Mouse (Mus musculus) spleen, adult 2 months (tissue): ENCODE results near the gene Man2a1. TPM values are rescaled to one million over a fixed set of nuclear protein-coding genes. Genes with fewer than 3 reads are reported as not detected.

Experiments used
- DNase-seq, 2 experiments: peaks; one replicate each; pipeline versions ENCODE4 v3.0.0 to v3.0.0-alpha.2; 2012 to 2021; ENCODE audit warnings: low spot score in 2 of 2, low read depth in 1 of 2
- H3K27ac ChIP-seq: fragments of 200-500 bp; 2 replicates; pipeline ENCODE4 v1.5.1; 2012; ENCODE audit warnings: low read length, inconsistent platforms; ENCODE audit not compliant: insufficient read depth
- H3K27me3 ChIP-seq: fragments of 200-500 bp; 2 replicates; pipeline ENCODE4 v1.6.1; 2012; ENCODE audit warnings: mild to moderate bottlenecking, moderate library complexity, low read length, inconsistent platforms; ENCODE audit not compliant: control insufficient read depth, insufficient read depth
- H3K36me3 ChIP-seq: fragments of 200-500 bp; 2 replicates; pipeline ENCODE4 v1.6.1; 2012; ENCODE audit warnings: mild to moderate bottlenecking, low read length, inconsistent platforms; ENCODE audit not compliant: control insufficient read depth, insufficient read depth
- H3K4me1 ChIP-seq: fragments of 200-500 bp; 2 replicates; pipeline ENCODE4 v1.6.1; 2011; ENCODE audit warnings: inconsistent platforms; ENCODE audit not compliant: control insufficient read depth, insufficient read depth, insufficient read length
- H3K4me3 ChIP-seq: fragments of 200-500 bp; 2 replicates; pipeline ENCODE4 v1.5.1; 2011; ENCODE audit warnings: mild to moderate bottlenecking, inconsistent platforms; ENCODE audit not compliant: insufficient read depth, insufficient read length; ENCODE audit errors: extremely low read depth
- CTCF ChIP-seq: fragments of 200-500 bp; IDR thresholded peaks from 2 replicates; pipeline ENCODE4 v1.5.1; 2011; ENCODE audit warnings: mild to moderate bottlenecking, inconsistent platforms; ENCODE audit not compliant: insufficient read depth, insufficient read length, insufficient replicate concordance; ENCODE audit errors: extremely low read depth
- POLR2A ChIP-seq: fragments of 200-500 bp; IDR thresholded peaks from 2 replicates; pipeline ENCODE4 v1.6.1; 2011; ENCODE audit warnings: low read depth, low read length, inconsistent platforms
- WGBS: fragments of 180-500 bp; shearing (Covaris S2); methylation state at CpG from one replicate; pipeline ENCODE4 v1.1.7; 2018; 5-methylcytosine and 5-hydroxymethylcytosine counted together
- polyA plus RNA-seq: library from polyadenylated mRNA; depleted of rRNA; stranded (reverse); fragments of >200 nt; gene quantifications from 2 replicates; pipeline ENCODE4 v1.2.3, GENCODE M21; 2012; rRNA removed

Man2a1 gene
- 10.6 and 11.7 TPM in 2 replicates for polyA plus RNA-seq

DNA sequence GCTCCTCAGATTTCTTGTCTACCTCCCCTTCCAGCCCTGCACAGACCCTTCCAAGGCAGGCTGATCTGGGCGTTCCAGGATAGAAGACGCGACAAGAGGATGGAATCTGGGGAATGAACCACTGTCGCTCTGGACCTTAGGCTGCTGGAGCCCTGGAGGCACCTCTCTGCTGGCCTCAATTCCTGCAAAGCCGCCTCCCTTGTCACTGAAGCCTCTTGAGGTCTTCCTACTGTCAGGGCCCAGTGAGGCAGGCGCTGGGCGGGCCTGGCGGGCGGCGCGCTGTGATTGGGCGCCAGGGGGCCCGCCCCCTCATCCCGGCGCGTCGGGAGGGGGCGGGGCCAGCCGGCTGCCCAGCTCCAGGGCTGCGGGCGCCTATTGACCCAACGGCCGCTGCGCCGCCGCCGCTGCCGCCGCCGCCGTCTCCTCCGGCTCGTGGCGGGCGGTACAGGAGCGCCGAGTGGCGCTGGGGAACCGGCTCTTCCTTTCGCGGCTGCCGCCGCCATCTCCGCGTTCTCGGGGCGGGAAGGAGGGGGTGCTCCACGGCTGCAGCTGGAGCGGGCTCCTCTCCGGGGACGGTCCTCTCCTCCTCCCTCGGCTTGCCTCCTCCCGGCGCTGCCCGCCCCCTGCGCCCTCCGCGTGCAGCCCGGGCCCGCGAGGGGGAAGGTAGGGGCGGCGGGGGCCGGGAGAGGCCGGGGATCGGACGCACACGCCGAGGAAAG lies at the start of gene Man2a1:
Gene Man2a1 (plus strand): TSS at position 365 of the 719 bp plus-strand sequence.
- WGBS = 1% methylated on average over 44 of the region's 69 CpGs

DNA sequence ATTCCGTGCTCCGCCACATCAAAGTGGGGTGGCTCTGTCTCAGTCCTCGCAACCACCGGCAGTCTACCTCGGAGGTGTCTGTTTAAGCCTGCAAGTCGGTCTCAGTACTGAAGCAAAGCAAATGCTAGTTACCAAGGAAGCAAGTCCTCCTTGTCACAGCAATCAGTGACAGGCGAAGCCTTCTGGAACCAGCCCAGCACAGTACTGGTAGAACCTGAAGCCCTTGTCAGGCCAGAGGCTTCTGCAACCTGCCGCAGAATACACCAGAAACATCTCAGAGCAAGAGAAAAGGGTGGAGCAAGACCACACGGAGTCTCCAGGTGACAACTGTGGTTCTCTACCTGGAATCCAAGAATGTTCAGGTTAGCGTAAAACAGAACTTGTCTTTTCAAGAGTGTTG lies 47.2 kb upstream of the Man2a1 start:
- Histone ChIP-seq H3K4me3 (no peak overlapping the region), H3K27me3 (no peaks in the 10 kb centered on the region), H3K27ac (no peak overlapping the region), H3K36me3 (no peaks in the 10 kb centered on the region), H3K4me1 (no peaks in the 10 kb centered on the region)
- TF ChIP-seq CTCF (no peak), POLR2A (no peak)
- no peak for DNase-seq
- WGBS = 91% methylated on average over 10 of the region's 10 CpGs

More for the DNA sequence above, at the start of gene Man2a1:
- peak within 1 kb of the TSS; percentile 91 for H3K27ac ChIP-seq
- TF ChIP-seq CTCF (no peak), POLR2A (peak; percentile 70)
- no peaks in the 10 kb centered on the region for H3K27me3 ChIP-seq
- peaks cover 13% of the 10 kb centered on the region for H3K4me1 ChIP-seq
- no peaks in the 10 kb centered on the region for H3K36me3 ChIP-seq
- H3K4me3 ChIP-seq = peak within 1 kb of the TSS; percentile 74
- peak; percentile 61 to 86 for DNase-seq

- H3K27ac ChIP-seq = no peak overlapping the region
- DNase-seq = no peak
- no peak overlapping the region for H3K4me3 ChIP-seq
- no peaks in the 10 kb centered on the region for H3K36me3 ChIP-seq
- no peaks in the 10 kb centered on the region for H3K27me3 ChIP-seq
- H3K4me1 ChIP-seq = no peaks in the 10 kb centered on the region
- TF ChIP-seq CTCF (no peak), POLR2A (no peak)
- 91% methylated on average over 3 of the region's 3 CpGs for WGBS
Measured at GRCm38 (mm10) chr17:64554901-64555300, 45.6 kb upstream of the Man2a1 start.

- no peak for DNase-seq
- H3K36me3 ChIP-seq = no peaks in the 10 kb centered on the region
- WGBS = 92% methylated on average over 22 of the region's 22 CpGs
Measured at GRCm38 (mm10) chr17:64556661-64557445, 43.7 kb upstream of the Man2a1 start.

GRCm38 (mm10) chr17:64558994-64559540 lies 41.5 kb upstream of the Man2a1 start:
- no peak for TF ChIP-seq POLR2A
- TF ChIP-seq CTCF = no peak
- Histone ChIP-seq H3K27me3 (no peaks in the 10 kb centered on the region), H3K27ac (no peak overlapping the region), H3K4me3 (no peak overlapping the region), H3K4me1 (no peaks in the 10 kb centered on the region), H3K36me3 (no peaks in the 10 kb centered on the region)
- WGBS = 28% methylated on average over 4 of the region's 4 CpGs
- DNase-seq = no peak

More at GRCm38 (mm10) chr17:64556661-64557445, 43.7 kb upstream of the Man2a1 start:
- TF ChIP-seq CTCF (no peak), POLR2A (no peak)
- no peaks in the 10 kb centered on the region for H3K27me3 ChIP-seq
- H3K4me3 ChIP-seq = no peak overlapping the region
- no peak overlapping the region for H3K27ac ChIP-seq
- no peaks in the 10 kb centered on the region for H3K4me1 ChIP-seq

DNA sequence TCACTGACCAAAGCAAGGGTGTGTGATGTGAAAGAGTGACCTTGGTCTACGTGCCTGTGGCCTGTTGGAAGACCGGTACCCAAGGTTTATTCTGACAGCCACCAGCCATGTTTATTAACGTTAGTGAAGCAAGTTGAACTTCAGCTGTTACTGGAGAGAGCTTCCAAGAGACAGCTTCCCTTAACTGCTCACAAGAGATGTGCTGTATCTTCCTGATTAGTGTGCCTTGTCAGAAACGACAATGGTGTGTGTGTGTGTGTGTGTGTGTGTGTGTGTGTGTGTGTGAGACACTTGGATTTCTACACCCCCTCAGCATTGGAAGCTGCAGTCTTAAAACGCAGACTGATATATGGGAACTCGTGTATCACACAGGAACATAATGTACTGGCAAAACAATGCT lies 34.1 kb upstream of the Man2a1 start:
- DNase-seq = no peak

More for the DNA sequence above, 34.1 kb upstream of the Man2a1 start:
- no peaks in the 10 kb centered on the region for H3K4me1 ChIP-seq
- H3K4me3 ChIP-seq = no peak overlapping the region
- no peak overlapping the region for H3K27ac ChIP-seq
- TF ChIP-seq POLR2A (no peak), CTCF (no peak)
- H3K27me3 ChIP-seq = no peaks in the 10 kb centered on the region
- WGBS = 84% methylated on average over 6 of the region's 6 CpGs
- H3K36me3 ChIP-seq = no peaks in the 10 kb centered on the region
